Mouse (Mus musculus): ENCODE measurements around the gene Atf7ip2.

GRCm38 (mm10) chr16:10192679-10193506 lies at the start of gene Atf7ip2:
- TF ChIP-seq CTCF (IDR thresholded peaks at IDR 0.05; ENCODE audit: borderline replicate concordance, insufficient read depth, low read length) (no peak), POLR2A (IDR thresholded peaks at IDR 0.05; ENCODE audit: low read depth, low read length) (no peak)

All from embryonic fibroblast, embryonic 13.5 days (primary cell).